Mouse (Mus musculus) heart, embryonic 10.5 days (tissue): ENCODE measurements around the gene Usp19. TPM values are rescaled to one million over a fixed set of nuclear protein-coding genes. Genes with fewer than 3 reads are reported as not detected.

Experiments
- DNase-seq: peaks from one replicate; pipeline ENCODE4 v3.0.0-alpha.2; 2017; ENCODE audit warnings: low spot score
- H3K27ac ChIP-seq: fragments of 300-500 bp; sonication (generic); 2 replicates; pipeline ENCODE4 v1.5.1; 2016; ENCODE audit warnings: mild to moderate bottlenecking
- H3K27me3 ChIP-seq: fragments of 300-500 bp; sonication (generic); 2 replicates; pipeline ENCODE4 v1.6.1; 2016; ENCODE audit warnings: mild to moderate bottlenecking; ENCODE audit not compliant: poor library complexity, insufficient read depth, severe bottlenecking
- H3K36me3 ChIP-seq: fragments of 300-500 bp; sonication (generic); 2 replicates; pipeline ENCODE4 v1.6.1; 2016; ENCODE audit warnings: mild to moderate bottlenecking, moderate library complexity
- H3K4me1 ChIP-seq: fragments of 300-500 bp; sonication (generic); 2 replicates; pipeline ENCODE4 v1.6.1; 2016; ENCODE audit warnings: mild to moderate bottlenecking
- H3K4me3 ChIP-seq: fragments of 300-500 bp; sonication (generic); 2 replicates; pipeline ENCODE4 v1.5.1; 2016; ENCODE audit warnings: mild to moderate bottlenecking, moderate library complexity
- H3K9me3 ChIP-seq: fragments of 300-500 bp; sonication (generic); 2 replicates; pipeline ENCODE4 v1.6.1; 2016; ENCODE audit warnings: mild to moderate bottlenecking, moderate library complexity
- WGBS: fragments of 180-500 bp; shearing (Covaris S2); methylation state at CpG from one replicate; pipeline ENCODE4 v1.1.7; 2016; 5-methylcytosine and 5-hydroxymethylcytosine counted together
- polyA plus RNA-seq: library from polyadenylated mRNA; unstranded; fragments of >200 nt; fragmentation: Nextera tagmentation; extraction: Ambion mirVana; gene quantifications from 2 replicates; pipeline ENCODE4 v1.2.1, GENCODE M21; 2016

Gene Usp19
- polyA plus RNA-seq, 1 experiment from 2014 or later, result 78.6 TPM

- Histone ChIP-seq H3K4me3 (no peak overlapping the region), H3K27me3 (no peaks in the 10 kb centered on the region), H3K4me1 (peaks cover 39% of the 10 kb centered on the region), H3K36me3 (peaks cover 3% of the 10 kb centered on the region; the same call in 1 of the 2 replicates), H3K9me3 (no peaks in the 10 kb centered on the region), H3K27ac (no peak overlapping the region)
- no peak for DNase-seq
- 59% methylated on average over 12 of the region's 12 CpGs for WGBS
Measured at GRCm38 (mm10) chr9:108455747-108456571, 34.4 kb upstream of the Usp19 start.

- H3K9me3 ChIP-seq, result no peaks in the 10 kb centered on the region
- no peak overlapping the region for H3K4me3 ChIP-seq
- no peaks in the 10 kb centered on the region for H3K27me3 ChIP-seq
- peaks cover 38% of the 10 kb centered on the region for H3K4me1 ChIP-seq
- H3K36me3 ChIP-seq, result peaks cover 3% of the 10 kb centered on the region; the same call in 1 of the 2 replicates
- H3K27ac ChIP-seq, result no peak overlapping the region
- 81% methylated on average over 10 of the region's 10 CpGs for WGBS
- DNase-seq, result no peak
Measured at GRCm38 (mm10) chr9:108456953-108457352, 33.4 kb upstream of the Usp19 start.

GRCm38 (mm10) chr9:108459939-108460318 is 30.5 kb upstream of the Usp19 start:
- DNase-seq, result no peak
- WGBS, result 80% methylated on average over 1 of the region's 1 CpGs
- H3K27me3 ChIP-seq, result no peaks in the 10 kb centered on the region
- peak overlapping the region; percentile 96 for H3K27ac ChIP-seq
- no peaks in the 10 kb centered on the region for H3K9me3 ChIP-seq
- peaks cover 24% of the 10 kb centered on the region for H3K36me3 ChIP-seq
- peak overlapping the region; percentile 92 for H3K4me3 ChIP-seq
- peaks cover 29% of the 10 kb centered on the region for H3K4me1 ChIP-seq

- Histone ChIP-seq H3K4me1 (peaks cover 27% of the 10 kb centered on the region), H3K4me3 (peak within 1 kb of the TSS; percentile 92), H3K27me3 (no peaks in the 10 kb centered on the region), H3K27ac (peak within 1 kb of the TSS; percentile 96), H3K9me3 (no peaks in the 10 kb centered on the region), H3K36me3 (peaks cover 30% of the 10 kb centered on the region)
- DNase-seq, result peak; percentile 94
- WGBS, result under 1% methylated on average over 52 of the region's 52 CpGs
Measured at GRCm38 (mm10) chr9:108460319-108461178, 29.9 kb upstream of the Usp19 start, which contains the start of gene Ccdc71. Ccdc71 (plus strand) TSS chr9:108460527.

- no peaks in the 10 kb centered on the region for H3K27me3 ChIP-seq
- peaks cover 37% of the 10 kb centered on the region for H3K36me3 ChIP-seq
- no peak for DNase-seq
- H3K9me3 ChIP-seq, result no peaks in the 10 kb centered on the region
- H3K4me1 ChIP-seq, result peaks cover 21% of the 10 kb centered on the region
- 32% methylated on average over 11 of the region's 11 CpGs for WGBS
- H3K4me3 ChIP-seq, result peak within 1 kb of the TSS; percentile 92
- H3K27ac ChIP-seq, result peak within 1 kb of the TSS; percentile 96
Measured at GRCm38 (mm10) chr9:108461181-108461631, 29.2 kb upstream of the Usp19 start, which contains the start of gene Klhdc8b. Klhdc8b (minus strand) TSS chr9:108461581.

GRCm38 (mm10) chr9:108461675-108462074 is 28.7 kb upstream of the Usp19 start:
- 88% methylated on average over 5 of the region's 5 CpGs for WGBS
- peak overlapping the region; percentile 96; the same call in 1 of the 2 replicates for H3K27ac ChIP-seq
- H3K27me3 ChIP-seq, result no peaks in the 10 kb centered on the region
- no peaks in the 10 kb centered on the region for H3K9me3 ChIP-seq
- H3K36me3 ChIP-seq, result peaks cover 39% of the 10 kb centered on the region
- no peak for DNase-seq
- peaks cover 19% of the 10 kb centered on the region for H3K4me1 ChIP-seq
- H3K4me3 ChIP-seq, result peak overlapping the region; percentile 92

GRCm38 (mm10) chr9:108462192-108462591 is 28.2 kb upstream of the Usp19 start:
- peak overlapping the region; percentile 92; the same call in 1 of the 2 replicates for H3K4me3 ChIP-seq
- H3K27me3 ChIP-seq, result no peaks in the 10 kb centered on the region
- no peaks in the 10 kb centered on the region for H3K9me3 ChIP-seq
- peaks cover 19% of the 10 kb centered on the region for H3K4me1 ChIP-seq
- no peak overlapping the region for H3K27ac ChIP-seq
- 88% methylated on average over 10 of the region's 10 CpGs for WGBS
- DNase-seq, result no peak
- peaks cover 43% of the 10 kb centered on the region for H3K36me3 ChIP-seq

GRCm38 (mm10) chr9:108463713-108464112 is 26.7 kb upstream of the Usp19 start:
- H3K27ac ChIP-seq, result no peak overlapping the region
- DNase-seq, result no peak
- H3K9me3 ChIP-seq, result no peaks in the 10 kb centered on the region
- H3K36me3 ChIP-seq, result peaks cover 47% of the 10 kb centered on the region
- WGBS, result 96% methylated on average over 9 of the region's 9 CpGs
- no peaks in the 10 kb centered on the region for H3K27me3 ChIP-seq
- no peak overlapping the region for H3K4me3 ChIP-seq
- peaks cover 19% of the 10 kb centered on the region for H3K4me1 ChIP-seq

GRCm38 (mm10) chr9:108466219-108466618 is 24.2 kb upstream of the Usp19 start:
- no peak overlapping the region for H3K4me3 ChIP-seq
- no peaks in the 10 kb centered on the region for H3K9me3 ChIP-seq
- peaks cover 47% of the 10 kb centered on the region for H3K36me3 ChIP-seq
- 85% methylated on average over 2 of the region's 2 CpGs for WGBS
- no peak overlapping the region for H3K27ac ChIP-seq
- DNase-seq, result no peak
- no peaks in the 10 kb centered on the region for H3K27me3 ChIP-seq
- peaks cover 16% of the 10 kb centered on the region for H3K4me1 ChIP-seq

- Histone ChIP-seq H3K4me3 (no peak overlapping the region), H3K9me3 (no peaks in the 10 kb centered on the region), H3K27ac (no peak overlapping the region; the same call in 1 of the 2 replicates), H3K4me1 (no peaks in the 10 kb centered on the region), H3K27me3 (no peaks in the 10 kb centered on the region), H3K36me3 (peaks cover 28% of the 10 kb centered on the region)
- no peak for DNase-seq
- WGBS, result 72% methylated on average over 5 of the region's 5 CpGs
Measured at GRCm38 (mm10) chr9:108469430-108469829, 21.0 kb upstream of the Usp19 start.

- H3K27me3 ChIP-seq, result no peaks in the 10 kb centered on the region
- H3K9me3 ChIP-seq, result no peaks in the 10 kb centered on the region
- H3K4me3 ChIP-seq, result no peak overlapping the region
- 65% methylated on average over 4 of the region's 4 CpGs for WGBS
- H3K36me3 ChIP-seq, result peaks cover 23% of the 10 kb centered on the region
- no peak overlapping the region for H3K27ac ChIP-seq
- no peak for DNase-seq
- H3K4me1 ChIP-seq, result no peaks in the 10 kb centered on the region
Measured at GRCm38 (mm10) chr9:108469845-108470244, 20.6 kb upstream of the Usp19 start.

- Histone ChIP-seq H3K27ac (no peak overlapping the region), H3K4me1 (peaks cover 9% of the 10 kb centered on the region), H3K4me3 (no peak overlapping the region), H3K9me3 (no peaks in the 10 kb centered on the region), H3K27me3 (no peaks in the 10 kb centered on the region), H3K36me3 (no peaks in the 10 kb centered on the region)
- WGBS, result 50% methylated on average over 1 of the region's 1 CpGs
- DNase-seq, result no peak
Measured at GRCm38 (mm10) chr9:108474528-108474927, 15.9 kb upstream of the Usp19 start.
